Mouse (Mus musculus): ENCODE data around the gene Megf6. TPM values are rescaled to one million over a fixed set of nuclear protein-coding genes. Genes with fewer than 3 reads are reported as not detected.
A peak's percentile ranks its signal among the peaks of the same experiment; 100 is the strongest.

Megf6 gene
- polyA plus RNA-seq, 1 experiment from 2014 or later, result 31.5 TPM

GRCm38 (mm10) chr4:154237306-154237705 is 66.8 kb downstream of the Megf6 start:
- H3K27me3 ChIP-seq, result no peaks in the 10 kb centered on the region; the same call in 1 of the 2 replicates
- WGBS, result 6% methylated on average over 9 of the region's 9 CpGs

GRCm38 (mm10) chr4:154239199-154239598 is 68.7 kb downstream of the Megf6 start:
- peak overlapping the region; percentile 12; the same call in 1 of the 2 replicates for H3K4me2 ChIP-seq
- no peaks in the 10 kb centered on the region; the same call in 1 of the 2 replicates for H3K27me3 ChIP-seq
- H3K9me3 ChIP-seq (replicated peaks), result no peaks in the 10 kb centered on the region
- no peak overlapping the region for H3K4me3 ChIP-seq
- H3K9ac ChIP-seq, result no peak overlapping the region
- WGBS, result 68% methylated on average over 8 of the region's 8 CpGs
- no peaks in the 10 kb centered on the region for H3K36me3 ChIP-seq
- peaks cover 35% of the 10 kb centered on the region for H3K4me1 ChIP-seq (replicated peaks)
- H3K27ac ChIP-seq, result no peak overlapping the region
- no peak for ATAC-seq (replicated peaks; ENCODE audit: insufficient number of reproducible peaks, insufficient read depth, low FRiP score, low read depth)

More at GRCm38 (mm10) chr4:154237306-154237705, 66.8 kb downstream of the Megf6 start:
- no peaks in the 10 kb centered on the region for H3K9me3 ChIP-seq (replicated peaks)
- peak overlapping the region; percentile 51 for H3K9ac ChIP-seq
- H3K36me3 ChIP-seq, result no peaks in the 10 kb centered on the region
- H3K4me2 ChIP-seq, result peak overlapping the region; percentile 60
- ATAC-seq (replicated peaks; ENCODE audit: insufficient number of reproducible peaks, insufficient read depth, low FRiP score, low read depth), result peak; percentile 41; the same call in 1 of the 2 replicates
- H3K4me3 ChIP-seq, result peak overlapping the region; percentile 35
- H3K4me1 ChIP-seq (replicated peaks), result peaks cover 54% of the 10 kb centered on the region
- peak overlapping the region; percentile 50 for H3K27ac ChIP-seq

DNA sequence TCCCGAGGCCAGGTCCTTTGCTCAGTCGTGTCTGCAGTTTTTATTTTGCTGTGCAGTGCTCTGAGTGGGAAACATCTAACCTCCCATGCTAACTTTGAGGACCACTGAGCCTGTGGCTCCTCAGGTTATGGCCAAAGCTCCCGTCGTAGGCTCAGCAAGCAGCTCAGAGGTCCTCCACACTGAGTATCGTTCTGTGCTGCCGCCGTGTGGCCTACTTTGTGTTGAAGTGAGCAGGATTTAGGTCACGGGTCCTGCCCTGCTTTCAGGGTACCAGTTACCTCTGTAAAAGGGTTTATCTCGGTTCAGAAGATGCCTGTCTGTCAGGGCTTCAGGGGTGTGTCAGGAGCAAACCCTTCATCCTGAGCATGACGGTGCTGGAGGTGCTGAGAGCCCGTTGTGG is 70.1 kb downstream of the Megf6 start:
- ATAC-seq (replicated peaks; ENCODE audit: insufficient number of reproducible peaks, insufficient read depth, low FRiP score, low read depth), result no peak

DNA sequence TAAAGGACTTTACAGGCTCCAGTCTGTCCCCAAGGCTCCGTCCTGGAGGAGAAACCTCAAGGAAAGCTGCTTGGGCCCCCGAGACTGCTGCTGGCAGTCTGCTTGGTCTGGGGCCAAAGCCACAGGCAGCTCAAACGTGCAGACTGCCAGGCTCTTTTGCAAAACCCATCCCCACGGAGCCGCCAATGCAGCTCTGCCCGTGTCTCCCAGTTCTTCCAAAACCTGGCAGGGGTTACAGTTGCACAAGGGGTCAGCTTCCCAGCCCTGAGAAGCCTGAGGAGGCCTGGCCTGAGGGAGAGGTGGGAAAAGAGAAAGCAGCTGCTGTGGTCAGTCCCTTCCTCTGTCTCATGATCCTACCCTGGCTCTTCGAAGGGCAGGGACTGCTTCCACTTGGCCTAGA is 74.8 kb downstream of the Megf6 start:
- H3K4me3 ChIP-seq, result no peak overlapping the region
- no peaks in the 10 kb centered on the region for H3K9me3 ChIP-seq (replicated peaks)
- no peak for ATAC-seq (replicated peaks; ENCODE audit: insufficient number of reproducible peaks, insufficient read depth, low FRiP score, low read depth)
- peaks cover 4% of the 10 kb centered on the region; the same call in 1 of the 2 replicates for H3K27me3 ChIP-seq
- H3K9ac ChIP-seq, result no peak overlapping the region
- 63% methylated on average over 7 of the region's 7 CpGs for WGBS
- peaks cover 15% of the 10 kb centered on the region for H3K4me1 ChIP-seq (replicated peaks)
- no peak overlapping the region for H3K4me2 ChIP-seq
- no peaks in the 10 kb centered on the region for H3K36me3 ChIP-seq
- H3K27ac ChIP-seq, result no peak overlapping the region

More for the DNA sequence above, 70.1 kb downstream of the Megf6 start:
- Histone ChIP-seq H3K27ac (no peak overlapping the region), H3K4me3 (no peak overlapping the region), H3K4me2 (no peak overlapping the region), H3K9me3 (replicated peaks) (no peaks in the 10 kb centered on the region), H3K36me3 (no peaks in the 10 kb centered on the region), H3K4me1 (replicated peaks) (peaks cover 28% of the 10 kb centered on the region), H3K9ac (no peak overlapping the region), H3K27me3 (no peaks in the 10 kb centered on the region; the same call in 1 of the 2 replicates)
- 45% methylated on average over 11 of the region's 11 CpGs for WGBS

- Histone ChIP-seq H3K4me1 (replicated peaks) (peaks cover 15% of the 10 kb centered on the region), H3K36me3 (no peaks in the 10 kb centered on the region), H3K9me3 (replicated peaks) (no peaks in the 10 kb centered on the region), H3K9ac (no peak overlapping the region), H3K27me3 (peaks cover 4% of the 10 kb centered on the region; the same call in 1 of the 2 replicates), H3K4me3 (peak overlapping the region; percentile 31), H3K4me2 (peak overlapping the region; percentile 57), H3K27ac (no peak overlapping the region)
- peak; percentile 39; the same call in 1 of the 2 replicates for ATAC-seq (replicated peaks; ENCODE audit: insufficient number of reproducible peaks, insufficient read depth, low FRiP score, low read depth)
- 8% methylated on average over 19 of the region's 19 CpGs for WGBS
Measured at GRCm38 (mm10) chr4:154246115-154247040, 75.8 kb downstream of the Megf6 start.

GRCm38 (mm10) chr4:154247207-154248091 is 76.9 kb downstream of the Megf6 start:
- Histone ChIP-seq H3K27me3 (0 out of 2 replicates have a peak, but pooled peaks cover 4% of the 10 kb centered on the region), H3K4me3 (no peak overlapping the region), H3K36me3 (no peaks in the 10 kb centered on the region), H3K27ac (no peak overlapping the region), H3K4me1 (replicated peaks) (peaks cover 15% of the 10 kb centered on the region), H3K4me2 (peak overlapping the region; percentile 57; the same call in 1 of the 2 replicates), H3K9me3 (replicated peaks) (no peaks in the 10 kb centered on the region), H3K9ac (no peak overlapping the region)
- WGBS, result 52% methylated on average over 22 of the region's 22 CpGs
- no peak for ATAC-seq (replicated peaks; ENCODE audit: insufficient number of reproducible peaks, insufficient read depth, low FRiP score, low read depth)

DNA sequence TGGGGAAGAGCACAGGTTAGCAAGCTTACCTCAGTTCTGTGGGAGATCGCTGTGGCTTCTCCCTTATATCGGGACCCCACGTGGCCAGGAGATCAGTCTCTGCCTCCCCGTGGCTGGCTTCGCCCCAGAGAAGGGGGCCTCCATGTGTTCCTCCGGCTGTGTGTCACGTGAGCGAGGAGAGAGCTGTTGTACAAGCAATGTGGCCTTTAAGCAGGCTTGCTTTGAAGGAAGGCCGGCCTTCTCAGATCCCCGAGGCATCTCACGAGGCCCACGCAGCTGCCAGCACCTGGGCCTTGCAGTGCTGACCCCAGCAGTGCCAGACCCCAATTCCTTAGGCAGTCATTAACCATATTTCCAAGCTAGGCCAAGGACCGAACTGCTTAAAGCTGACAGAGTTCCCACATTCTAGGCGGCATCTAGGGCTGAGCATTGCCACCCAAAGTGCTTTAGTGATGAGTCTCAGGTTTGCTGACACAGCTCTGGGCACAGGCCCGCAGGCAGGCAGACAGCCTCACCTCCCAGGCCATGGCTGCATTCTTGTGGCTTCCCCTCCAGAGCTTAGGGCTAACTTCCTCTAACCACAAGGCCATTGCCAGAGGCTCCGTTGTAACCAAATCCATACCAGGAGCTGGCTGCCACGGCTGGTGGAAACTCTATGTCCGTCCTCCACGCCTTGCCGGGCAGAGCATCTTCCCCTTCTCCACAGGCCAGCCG is 77.7 kb downstream of the Megf6 start:
- H3K27me3 ChIP-seq, result 0 out of 2 replicates have a peak, but pooled peaks cover 4% of the 10 kb centered on the region
- H3K9me3 ChIP-seq (replicated peaks), result no peaks in the 10 kb centered on the region
- no peak for ATAC-seq (replicated peaks; ENCODE audit: insufficient number of reproducible peaks, insufficient read depth, low FRiP score, low read depth)
- 78% methylated on average over 21 of the region's 21 CpGs for WGBS
- H3K4me3 ChIP-seq, result no peak overlapping the region
- no peak overlapping the region for H3K9ac ChIP-seq
- peaks cover 15% of the 10 kb centered on the region for H3K4me1 ChIP-seq (replicated peaks)
- no peak overlapping the region for H3K4me2 ChIP-seq
- H3K27ac ChIP-seq, result no peak overlapping the region
- H3K36me3 ChIP-seq, result no peaks in the 10 kb centered on the region

DNA sequence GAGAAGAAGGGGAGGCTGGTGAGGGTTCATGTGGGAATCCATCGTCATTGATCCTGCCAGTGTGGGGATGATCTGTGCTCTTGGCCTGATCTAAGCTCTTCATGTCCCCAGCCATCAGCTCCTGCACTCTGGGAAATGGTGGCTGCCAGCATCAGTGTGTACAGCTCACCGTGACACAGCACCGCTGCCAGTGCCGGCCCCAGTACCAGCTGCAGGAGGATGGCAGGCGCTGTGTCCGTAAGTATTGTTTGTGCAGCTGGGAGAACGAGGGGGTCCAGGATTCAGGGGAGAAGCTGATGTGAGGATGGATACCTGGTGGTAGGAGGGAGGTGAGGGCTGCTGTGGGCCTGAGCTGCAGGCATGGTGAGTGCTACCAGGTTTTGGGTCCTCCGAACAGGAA is 78.8 kb downstream of the Megf6 start:
- no peak overlapping the region for H3K4me3 ChIP-seq
- WGBS, result 89% methylated on average over 8 of the region's 8 CpGs
- H3K4me2 ChIP-seq, result no peak overlapping the region
- no peaks in the 10 kb centered on the region for H3K36me3 ChIP-seq
- H3K27me3 ChIP-seq, result 0 out of 2 replicates have a peak, but pooled peaks cover 4% of the 10 kb centered on the region
- H3K4me1 ChIP-seq (replicated peaks), result peaks cover 15% of the 10 kb centered on the region
- H3K9me3 ChIP-seq (replicated peaks), result no peaks in the 10 kb centered on the region
- no peak overlapping the region for H3K9ac ChIP-seq
- H3K27ac ChIP-seq, result no peak overlapping the region
- no peak for ATAC-seq (replicated peaks; ENCODE audit: insufficient number of reproducible peaks, insufficient read depth, low FRiP score, low read depth)

GRCm38 (mm10) chr4:154252537-154253255 is 82.2 kb downstream of the Megf6 start:
- ATAC-seq (replicated peaks; ENCODE audit: insufficient number of reproducible peaks, insufficient read depth, low FRiP score, low read depth), result no peak
- Histone ChIP-seq H3K27me3 (0 out of 2 replicates have a peak, but pooled peaks cover 3% of the 10 kb centered on the region), H3K9me3 (replicated peaks) (no peaks in the 10 kb centered on the region), H3K36me3 (no peaks in the 10 kb centered on the region), H3K9ac (no peak overlapping the region), H3K4me1 (replicated peaks) (peaks cover 5% of the 10 kb centered on the region; the same call in 1 of the 2 replicates), H3K4me2 (no peak overlapping the region), H3K27ac (no peak overlapping the region), H3K4me3 (no peak overlapping the region)
- 84% methylated on average over 20 of the region's 20 CpGs for WGBS

GRCm38 (mm10) chr4:154260755-154261154 is 90.2 kb downstream of the Megf6 start:
- no peaks in the 10 kb centered on the region; the same call in 1 of the 2 replicates for H3K36me3 ChIP-seq
- 85% methylated on average over 5 of the region's 5 CpGs for WGBS

More at GRCm38 (mm10) chr4:154260755-154261154, 90.2 kb downstream of the Megf6 start:
- Histone ChIP-seq H3K9me3 (replicated peaks) (no peaks in the 10 kb centered on the region), H3K4me1 (replicated peaks) (no peaks in the 10 kb centered on the region), H3K4me2 (no peak overlapping the region), H3K9ac (no peak overlapping the region), H3K27ac (no peak overlapping the region), H3K4me3 (no peak overlapping the region), H3K27me3 (no peaks in the 10 kb centered on the region)
- ATAC-seq (replicated peaks; ENCODE audit: insufficient number of reproducible peaks, insufficient read depth, low FRiP score, low read depth), result no peak
